Mouse (Mus musculus) hindbrain, embryonic 13.5 days (tissue): ENCODE measurements around the gene Dvl2. TPM values are rescaled to one million over a fixed set of nuclear protein-coding genes. Genes with fewer than 3 reads are reported as not detected.

Experiments used
- ATAC-seq: fragments of 200-750 bp; cut with Nextera tagmentation; 2 replicates; pipeline ENCODE4 v1.8.0; 2017; ENCODE audit warnings: moderate TSS enrichment; ENCODE audit not compliant: low FRiP score
- H3K27ac ChIP-seq: fragments of 300-500 bp; sonication (generic); 2 replicates; pipeline ENCODE4 v1.5.1; 2015; ENCODE audit warnings: inconsistent platforms, mild to moderate bottlenecking, moderate library complexity
- H3K27me3 ChIP-seq: fragments of 300-500 bp; sonication (generic); 2 replicates; pipeline ENCODE4 v1.6.1; 2015; ENCODE audit warnings: mild to moderate bottlenecking, inconsistent platforms
- H3K36me3 ChIP-seq: fragments of 300-500 bp; sonication (generic); 2 replicates; pipeline ENCODE4 v1.6.1; 2015; ENCODE audit warnings: mild to moderate bottlenecking, inconsistent platforms
- H3K4me1 ChIP-seq: fragments of 300-500 bp; sonication (generic); replicated peaks from 2 replicates; pipeline ENCODE4 v1.6.1; 2015; ENCODE audit warnings: inconsistent platforms
- H3K4me2 ChIP-seq: fragments of 300-500 bp; sonication (generic); 2 replicates; pipeline ENCODE4 v1.6.1; 2015; ENCODE audit warnings: inconsistent platforms, mild to moderate bottlenecking, moderate library complexity
- H3K4me3 ChIP-seq: fragments of 300-500 bp; sonication (generic); 2 replicates; pipeline ENCODE4 v1.5.1; 2015; ENCODE audit warnings: mild to moderate bottlenecking, inconsistent platforms
- H3K9ac ChIP-seq: fragments of 300-500 bp; sonication (generic); 2 replicates; pipeline ENCODE4 v1.6.1; 2015; ENCODE audit warnings: mild to moderate bottlenecking, inconsistent platforms
- H3K9me3 ChIP-seq: fragments of 300-500 bp; sonication (generic); 2 replicates; pipeline ENCODE4 v1.6.1; 2016; ENCODE audit warnings: inconsistent platforms
- WGBS: fragments of 180-500 bp; shearing (Covaris S2); methylation state at CpG from one replicate; pipeline ENCODE4 v1.1.7; 2015; 5-methylcytosine and 5-hydroxymethylcytosine counted together
- polyA plus RNA-seq: library from polyadenylated mRNA; unstranded; fragments of >200 nt; fragmentation: Nextera tagmentation; extraction: Ambion mirVana; gene quantifications from 2 replicates; pipeline ENCODE4 v1.2.1, GENCODE M21; 2015

Gene Dvl2
- polyA plus RNA-seq, 1 experiment from 2014 or later, result 28.6 TPM

DNA sequence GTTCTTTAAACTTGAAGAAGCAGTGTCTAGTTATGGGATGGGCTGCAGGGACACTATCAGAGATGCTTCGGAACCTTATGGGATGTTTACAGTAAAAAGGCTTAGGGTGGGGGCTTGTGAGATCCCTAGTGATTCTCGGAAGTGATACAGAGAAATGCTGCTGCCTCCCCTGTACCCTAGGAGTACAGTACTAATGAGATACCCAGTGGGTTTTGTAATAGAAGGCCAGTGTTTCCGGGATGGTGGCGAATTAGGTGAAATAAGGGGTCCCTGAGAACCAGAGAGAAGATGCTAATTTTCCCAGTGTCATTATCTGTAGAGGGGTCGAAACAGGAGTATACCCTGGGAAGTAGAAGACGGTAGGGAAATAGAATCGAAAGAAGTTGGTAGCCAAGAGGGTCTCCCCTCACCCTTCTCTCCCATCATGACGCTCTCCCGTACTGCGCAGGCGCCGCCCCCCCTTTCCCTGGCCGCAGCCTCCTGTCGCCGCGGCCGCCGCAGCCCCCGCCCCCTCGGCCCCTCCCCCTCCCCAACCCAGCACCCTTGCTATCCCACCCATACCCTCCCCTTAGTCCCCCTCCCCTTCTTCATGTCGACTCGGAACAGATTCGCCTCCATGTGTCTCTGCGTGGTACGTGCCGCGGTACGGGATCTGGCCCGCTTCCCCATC is 23.2 kb downstream of the Dvl2 start:
- Histone ChIP-seq H3K36me3 (no peaks in the 10 kb centered on the region), H3K27ac (peak overlapping the region; percentile 61), H3K9me3 (no peaks in the 10 kb centered on the region), H3K4me2 (peak overlapping the region; percentile 52), H3K27me3 (no peaks in the 10 kb centered on the region), H3K4me1 (peaks cover 91% of the 10 kb centered on the region), H3K9ac (peak overlapping the region; percentile 71), H3K4me3 (peak overlapping the region; percentile 41)
- ATAC-seq, result no peak
- WGBS, result 4% methylated on average over 20 of the region's 29 CpGs

DNA sequence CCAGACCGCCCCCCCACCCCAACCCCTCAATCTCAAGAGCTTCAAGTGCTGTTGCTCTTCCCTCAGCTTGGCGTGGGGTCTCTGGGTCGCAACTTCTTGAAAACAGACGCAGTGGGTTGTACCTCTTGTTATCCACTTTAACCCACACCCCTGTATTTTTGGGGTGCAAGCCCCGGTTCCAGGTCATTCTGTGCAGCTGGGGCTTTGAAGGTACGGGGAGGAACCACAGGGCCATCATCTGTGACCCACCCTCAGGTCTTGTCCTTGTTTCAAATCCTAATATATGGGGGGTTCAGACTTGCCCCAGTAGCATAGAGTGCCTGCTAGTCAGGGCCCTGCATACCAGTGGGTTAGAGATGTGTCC is 23.7 kb downstream of the Dvl2 start:
- Histone ChIP-seq H3K36me3 (no peaks in the 10 kb centered on the region), H3K4me2 (peak overlapping the region; percentile 52), H3K27ac (peak overlapping the region; percentile 61), H3K4me3 (peak overlapping the region; percentile 41), H3K9ac (peak overlapping the region; percentile 71), H3K27me3 (no peaks in the 10 kb centered on the region), H3K9me3 (no peaks in the 10 kb centered on the region), H3K4me1 (peaks cover 91% of the 10 kb centered on the region)
- WGBS, result 11% methylated on average over 6 of the region's 6 CpGs
- ATAC-seq, result no peak

DNA sequence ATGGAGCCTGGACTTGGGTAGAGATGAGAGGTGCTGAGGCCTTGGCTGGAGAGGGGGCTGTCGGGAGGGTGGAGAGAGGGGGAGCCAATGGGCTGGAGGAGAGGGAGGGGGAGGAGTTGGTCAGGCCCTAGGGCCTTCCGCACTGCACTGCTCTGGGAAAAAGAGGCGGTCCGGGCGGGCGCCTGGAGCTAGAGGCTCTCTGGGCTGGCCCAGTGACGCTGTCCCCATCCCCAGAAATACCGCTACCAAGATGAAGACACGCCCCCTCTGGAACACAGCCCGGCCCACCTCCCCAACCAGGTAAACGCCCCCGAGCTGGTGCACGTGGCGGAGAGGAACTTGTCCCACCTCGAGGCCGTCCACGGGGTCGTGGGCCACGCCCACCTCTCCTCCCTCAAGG is 26.3 kb downstream of the Dvl2 start:
- H3K36me3 ChIP-seq, result peaks cover 12% of the 10 kb centered on the region
- H3K27me3 ChIP-seq, result no peaks in the 10 kb centered on the region
- H3K4me3 ChIP-seq, result peak overlapping the region; percentile 40
- peak overlapping the region; percentile 62 for H3K9ac ChIP-seq
- H3K27ac ChIP-seq, result peak overlapping the region; percentile 98
- H3K4me2 ChIP-seq, result peak overlapping the region; percentile 56
- H3K4me1 ChIP-seq, result peaks cover 94% of the 10 kb centered on the region
- no peaks in the 10 kb centered on the region for H3K9me3 ChIP-seq
- 2% methylated on average over 19 of the region's 19 CpGs for WGBS
- ATAC-seq, result no peak

DNA sequence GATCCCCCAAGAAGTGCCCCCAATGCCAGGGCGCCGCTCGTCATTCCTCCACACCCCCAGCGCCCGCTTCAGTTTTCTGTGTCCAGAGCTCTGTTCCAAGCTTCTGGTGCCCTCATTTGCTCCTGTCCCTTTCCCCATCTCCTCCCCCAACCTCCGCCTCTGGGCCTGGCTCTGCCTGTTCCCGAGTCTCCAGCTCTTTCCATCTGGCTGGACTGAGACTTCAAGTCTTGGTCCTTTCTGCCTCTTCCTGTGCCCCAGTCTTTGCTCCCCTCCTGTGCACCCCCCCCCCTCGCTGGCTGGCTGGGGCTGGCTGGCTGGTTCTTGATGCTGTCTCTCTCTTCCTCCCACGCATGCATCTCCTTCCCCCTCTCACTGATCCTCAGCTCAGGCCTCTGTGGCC is 27.0 kb downstream of the Dvl2 start:
- H3K27ac ChIP-seq, result peak overlapping the region; percentile 98
- H3K27me3 ChIP-seq, result no peaks in the 10 kb centered on the region
- H3K9ac ChIP-seq, result peak overlapping the region; percentile 62
- peak overlapping the region; percentile 56 for H3K4me2 ChIP-seq
- peaks cover 86% of the 10 kb centered on the region for H3K4me1 ChIP-seq
- peaks cover 19% of the 10 kb centered on the region for H3K36me3 ChIP-seq
- ATAC-seq, result no peak
- WGBS, result 42% methylated on average over 9 of the region's 9 CpGs
- H3K9me3 ChIP-seq, result no peaks in the 10 kb centered on the region
- H3K4me3 ChIP-seq, result peak overlapping the region; percentile 40; the same call in 1 of the 2 replicates

DNA sequence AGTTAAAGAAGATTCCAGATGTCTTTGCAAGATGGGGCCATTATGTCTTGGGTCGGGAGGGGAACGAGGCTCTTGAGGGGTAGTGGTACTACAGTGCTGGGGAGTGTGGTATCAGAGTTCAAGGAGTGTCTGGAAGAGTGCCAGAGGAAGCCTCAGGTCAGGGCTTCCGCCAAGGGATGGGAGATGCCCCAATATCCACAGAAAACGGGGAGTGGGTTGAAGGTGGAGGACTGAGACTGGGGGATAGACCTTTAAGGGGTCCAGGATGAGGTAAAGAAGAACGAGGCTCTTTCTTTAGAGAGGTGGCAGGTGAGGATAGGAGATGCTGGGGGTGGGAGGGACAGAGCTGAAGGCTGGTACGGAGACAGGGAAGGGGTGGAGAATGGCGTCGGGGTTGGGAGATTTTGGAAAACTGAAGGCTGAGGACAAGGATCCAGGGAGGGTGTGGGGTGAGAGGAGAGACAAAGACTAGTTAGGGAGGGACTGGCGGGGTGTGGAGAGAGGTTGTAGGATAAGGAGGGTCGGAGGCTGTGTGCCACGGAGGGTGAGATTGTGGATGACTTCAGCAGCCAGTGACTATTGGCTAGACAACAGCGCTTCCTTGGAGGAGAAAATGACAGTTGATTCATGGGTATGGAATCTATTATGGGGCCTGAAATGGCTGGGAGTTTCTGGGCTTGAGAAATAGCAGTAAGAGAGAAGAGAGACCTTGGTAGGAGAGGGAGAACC is 28.2 kb downstream of the Dvl2 start:
- Histone ChIP-seq H3K4me2 (peak overlapping the region; percentile 56), H3K27ac (peak overlapping the region; percentile 98), H3K9ac (peak overlapping the region; percentile 62), H3K4me3 (peak overlapping the region; percentile 40), H3K27me3 (no peaks in the 10 kb centered on the region), H3K9me3 (no peaks in the 10 kb centered on the region), H3K36me3 (peaks cover 31% of the 10 kb centered on the region), H3K4me1 (peaks cover 75% of the 10 kb centered on the region)
- WGBS, result 22% methylated on average over 12 of the region's 12 CpGs
- ATAC-seq, result peak; percentile 8

DNA sequence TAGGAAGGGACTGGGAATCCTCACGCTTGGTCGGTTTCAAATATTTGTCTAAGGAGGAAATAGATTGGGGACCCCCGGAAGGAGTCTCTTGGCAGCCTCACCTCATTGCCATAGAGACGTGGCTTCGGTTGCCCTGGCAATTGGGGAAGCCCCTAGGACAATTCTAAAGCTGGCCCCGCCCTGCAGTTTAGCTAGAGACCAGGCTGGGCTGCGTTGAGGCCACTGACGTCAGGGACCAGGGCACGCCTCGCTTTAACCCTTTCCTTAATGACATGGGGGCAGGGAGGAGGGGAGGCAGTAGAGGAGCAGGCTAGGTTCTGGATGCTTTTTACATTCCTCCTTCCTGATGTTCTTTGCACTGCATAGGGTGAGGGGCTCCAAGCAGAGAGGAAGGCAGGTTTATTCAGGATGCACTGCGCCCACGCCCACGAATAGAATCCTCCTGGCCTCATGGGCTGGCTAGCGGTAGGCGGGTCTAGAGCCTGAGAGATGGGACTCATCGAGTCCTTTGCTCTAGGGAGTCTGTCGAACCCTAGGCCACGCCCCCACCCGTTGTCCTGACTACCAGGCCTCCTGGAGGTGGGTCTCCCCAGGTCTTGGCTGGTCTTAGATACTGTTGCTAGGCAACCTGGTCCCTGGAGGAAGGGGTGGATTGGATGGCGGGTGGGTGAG is 28.9 kb downstream of the Dvl2 start:
- ATAC-seq, result peak; percentile 92
- H3K4me3 ChIP-seq, result peak overlapping the region; percentile 40
- H3K4me1 ChIP-seq, result peaks cover 70% of the 10 kb centered on the region
- no peaks in the 10 kb centered on the region for H3K9me3 ChIP-seq
- peak overlapping the region; percentile 56 for H3K4me2 ChIP-seq
- H3K27ac ChIP-seq, result peak overlapping the region; percentile 98
- H3K27me3 ChIP-seq, result no peaks in the 10 kb centered on the region
- peak overlapping the region; percentile 68 for H3K9ac ChIP-seq
- peaks cover 36% of the 10 kb centered on the region for H3K36me3 ChIP-seq
- WGBS, result 0% methylated on average over 20 of the region's 20 CpGs

DNA sequence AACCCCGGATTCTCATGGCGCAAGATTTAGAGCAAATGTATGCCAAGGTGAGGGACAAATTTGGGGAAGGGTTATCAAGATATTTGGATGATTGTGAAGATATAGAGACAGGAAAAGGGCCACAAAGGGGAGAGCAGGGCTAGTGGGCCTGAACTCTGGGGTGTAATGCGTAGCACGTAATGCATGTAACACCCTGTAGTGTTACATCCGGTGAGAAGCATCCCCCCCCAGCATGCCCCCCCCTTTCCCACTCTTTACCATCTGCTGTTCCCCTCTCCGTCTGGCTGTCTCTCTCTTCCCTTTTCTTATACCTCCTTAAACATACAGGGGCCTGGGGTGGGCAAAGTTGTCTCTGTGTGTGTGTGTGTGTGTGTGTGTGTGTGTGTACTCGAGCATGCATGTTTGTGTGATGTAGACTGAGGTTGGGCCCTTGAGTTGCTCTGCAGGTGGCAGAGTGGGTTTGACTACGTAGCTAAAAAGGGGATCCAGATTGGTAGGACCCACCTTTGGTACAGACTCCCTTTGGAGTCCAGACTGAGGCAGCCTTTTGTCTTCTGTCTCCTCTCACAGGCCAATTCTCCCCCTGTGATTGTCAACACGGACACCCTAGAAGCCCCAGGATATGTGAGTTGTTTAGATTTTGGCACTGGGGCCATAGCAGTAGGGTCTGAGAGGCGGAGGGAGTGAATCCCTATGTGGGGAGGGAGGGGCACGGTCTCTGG is 29.6 kb downstream of the Dvl2 start:
- WGBS, result 17% methylated on average over 11 of the region's 11 CpGs
- peak overlapping the region; percentile 98 for H3K27ac ChIP-seq
- peak; percentile 52 for ATAC-seq
- peak overlapping the region; percentile 40 for H3K4me3 ChIP-seq
- H3K27me3 ChIP-seq, result no peaks in the 10 kb centered on the region
- H3K4me1 ChIP-seq, result peaks cover 62% of the 10 kb centered on the region
- H3K36me3 ChIP-seq, result peaks cover 41% of the 10 kb centered on the region
- H3K4me2 ChIP-seq, result peak overlapping the region; percentile 56
- H3K9me3 ChIP-seq, result no peaks in the 10 kb centered on the region
- H3K9ac ChIP-seq, result peak overlapping the region; percentile 68

DNA sequence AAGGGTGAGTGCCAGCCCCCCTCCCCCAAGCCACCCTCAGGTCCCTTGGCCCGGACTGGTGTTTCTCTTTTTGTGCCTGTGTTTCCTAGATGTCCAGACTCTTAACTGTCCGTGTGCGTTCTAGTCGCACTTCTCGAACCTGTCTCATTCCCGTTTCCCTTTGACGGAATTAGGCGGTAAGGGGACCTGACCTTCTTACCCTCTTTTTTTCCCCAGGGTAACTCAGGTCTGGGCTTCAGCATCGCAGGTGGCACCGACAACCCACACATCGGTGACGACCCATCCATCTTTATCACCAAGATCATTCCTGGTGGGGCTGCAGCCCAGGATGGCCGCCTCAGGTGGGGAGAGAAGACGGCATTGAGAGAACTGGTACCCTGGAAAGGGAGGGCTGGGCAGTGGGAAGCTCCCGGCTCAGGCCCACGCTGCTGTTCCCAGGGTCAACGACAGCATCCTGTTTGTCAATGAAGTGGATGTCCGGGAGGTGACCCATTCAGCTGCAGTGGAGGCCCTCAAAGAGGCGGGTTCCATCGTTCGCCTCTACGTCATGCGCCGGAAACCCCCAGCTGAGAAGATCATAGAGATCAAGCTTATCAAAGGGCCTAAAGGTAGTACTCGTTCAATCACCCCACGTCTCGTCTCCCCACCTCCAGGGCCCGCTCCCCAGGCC is 30.4 kb downstream of the Dvl2 start:
- 90% methylated on average over 28 of the region's 28 CpGs for WGBS
- H3K4me3 ChIP-seq, result peak overlapping the region; percentile 40

DNA sequence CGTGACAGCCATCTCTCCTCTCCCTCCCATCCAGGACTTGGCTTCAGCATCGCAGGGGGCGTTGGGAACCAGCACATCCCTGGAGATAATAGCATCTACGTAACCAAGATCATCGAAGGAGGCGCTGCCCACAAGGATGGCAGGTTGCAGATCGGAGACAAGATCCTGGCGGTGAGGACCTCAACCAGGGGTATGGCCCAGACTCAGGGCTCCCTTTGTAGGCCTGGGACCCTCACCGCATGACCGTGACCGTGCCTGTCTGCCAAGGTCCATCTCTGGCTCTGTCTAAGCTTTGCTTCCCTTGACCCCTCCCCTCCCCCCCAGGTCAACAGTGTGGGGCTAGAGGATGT is 30.9 kb downstream of the Dvl2 start:
- peaks cover 49% of the 10 kb centered on the region for H3K4me1 ChIP-seq
- H3K36me3 ChIP-seq, result peaks cover 49% of the 10 kb centered on the region
- H3K4me2 ChIP-seq, result no peak overlapping the region
- 0 out of 2 replicates have a peak overlapping the region, but pooled peaks have one; percentile 98 for H3K27ac ChIP-seq
- no peaks in the 10 kb centered on the region for H3K9me3 ChIP-seq
- H3K4me3 ChIP-seq, result no peak overlapping the region
- no peak overlapping the region for H3K9ac ChIP-seq
- no peak for ATAC-seq
- WGBS, result 95% methylated on average over 11 of the region's 11 CpGs
- no peaks in the 10 kb centered on the region for H3K27me3 ChIP-seq

More for the DNA sequence above, 30.4 kb downstream of the Dvl2 start:
- Histone ChIP-seq H3K27ac (peak overlapping the region; percentile 98), H3K9ac (peak overlapping the region; percentile 68), H3K4me2 (peak overlapping the region; percentile 56), H3K4me1 (peaks cover 54% of the 10 kb centered on the region), H3K9me3 (no peaks in the 10 kb centered on the region), H3K36me3 (peaks cover 45% of the 10 kb centered on the region), H3K27me3 (no peaks in the 10 kb centered on the region)
- no peak for ATAC-seq

DNA sequence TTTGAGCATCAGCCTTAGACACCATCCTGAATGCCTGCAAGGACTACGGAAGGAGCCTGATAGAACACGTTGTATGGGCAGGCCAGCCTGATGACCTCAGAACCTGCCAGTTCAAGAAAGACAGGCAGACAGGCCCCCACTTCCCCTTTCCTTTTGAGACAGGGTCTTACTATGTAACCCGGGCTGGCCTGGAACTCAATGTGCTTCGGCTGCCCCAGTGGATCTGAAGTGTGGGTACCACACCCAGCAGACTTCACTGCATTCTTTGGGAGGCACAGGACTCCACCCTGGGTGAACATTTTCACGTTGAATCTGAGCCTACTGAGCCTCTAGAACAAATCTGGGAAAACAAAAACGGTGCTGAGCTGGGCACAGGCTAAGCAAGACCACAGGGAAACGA is 37.8 kb downstream of the Dvl2 start:
- peaks cover 82% of the 10 kb centered on the region for H3K36me3 ChIP-seq

DNA sequence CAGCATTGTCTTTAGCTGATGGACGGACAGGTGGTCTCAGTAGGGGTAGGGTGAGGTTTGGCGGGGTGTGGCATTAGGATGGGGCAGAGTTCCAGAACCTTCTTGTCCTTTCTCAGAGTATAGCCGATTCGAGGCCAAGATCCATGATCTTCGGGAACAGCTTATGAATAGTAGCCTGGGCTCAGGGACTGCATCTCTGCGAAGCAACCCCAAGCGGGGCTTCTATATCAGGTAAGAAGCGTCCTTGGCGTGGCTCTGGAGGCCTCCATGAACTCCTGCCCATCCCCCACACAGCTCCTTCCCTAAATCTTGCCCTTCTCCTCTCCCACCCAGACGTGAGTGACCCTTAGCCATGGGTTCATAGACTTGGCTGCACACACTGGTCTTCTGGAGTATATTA is 39.2 kb downstream of the Dvl2 start:
- H3K9me3 ChIP-seq, result no peaks in the 10 kb centered on the region
- H3K4me3 ChIP-seq, result no peak overlapping the region
- no peaks in the 10 kb centered on the region for H3K27me3 ChIP-seq
- H3K27ac ChIP-seq, result no peak overlapping the region
- no peak for ATAC-seq
- WGBS, result 93% methylated on average over 10 of the region's 10 CpGs
- H3K4me1 ChIP-seq, result no peaks in the 10 kb centered on the region
- no peak overlapping the region for H3K9ac ChIP-seq
- H3K36me3 ChIP-seq, result peaks cover 85% of the 10 kb centered on the region
- H3K4me2 ChIP-seq, result no peak overlapping the region

More for the DNA sequence above, 37.8 kb downstream of the Dvl2 start:
- Histone ChIP-seq H3K4me3 (no peak overlapping the region), H3K9me3 (no peaks in the 10 kb centered on the region), H3K27ac (no peak overlapping the region), H3K4me1 (no peaks in the 10 kb centered on the region), H3K9ac (no peak overlapping the region), H3K27me3 (no peaks in the 10 kb centered on the region), H3K4me2 (no peak overlapping the region)
- WGBS, result 86% methylated on average over 7 of the region's 7 CpGs
- ATAC-seq, result no peak
